Mouse (Mus musculus) lung, embryonic 16.5 days (tissue): ENCODE measurements around the gene Negr1. TPM values are rescaled to one million over a fixed set of nuclear protein-coding genes. Genes with fewer than 3 reads are reported as not detected.
A peak's percentile ranks its signal among the peaks of the same experiment; 100 is the strongest.

Source experiments
- ATAC-seq: fragments of 200-750 bp; cut with Nextera tagmentation; 2 replicates; pipeline ENCODE4 v1.8.0; 2017; ENCODE audit warnings: low read depth, mild to moderate bottlenecking, moderate library complexity
- H3K27ac ChIP-seq: fragments of 300-500 bp; sonication (generic); 2 replicates; pipeline ENCODE4 v1.5.1; 2014; ENCODE audit warnings: mild to moderate bottlenecking, control low read depth, low read length
- H3K27me3 ChIP-seq: fragments of 300-500 bp; sonication (generic); 2 replicates; pipeline ENCODE4 v1.6.1; 2014; ENCODE audit warnings: low read depth, low read length, mixed read lengths; ENCODE audit not compliant: control insufficient read depth, insufficient read depth
- H3K36me3 ChIP-seq: fragments of 300-500 bp; sonication (generic); 2 replicates; pipeline ENCODE4 v1.6.1; 2014; ENCODE audit warnings: low read length; ENCODE audit not compliant: control insufficient read depth, insufficient read depth
- H3K4me1 ChIP-seq: fragments of 300-500 bp; sonication (generic); replicated peaks from 2 replicates; pipeline ENCODE4 v1.6.1; 2014; ENCODE audit warnings: low read length, mixed read lengths; ENCODE audit not compliant: control insufficient read depth, insufficient read depth
- H3K4me2 ChIP-seq: fragments of 300-500 bp; sonication (generic); 2 replicates; pipeline ENCODE4 v1.6.1; 2014; ENCODE audit warnings: low read depth, low read length, control low read depth
- H3K4me3 ChIP-seq: fragments of 300-500 bp; sonication (generic); 2 replicates; pipeline ENCODE4 v1.5.1; 2014; ENCODE audit warnings: mild to moderate bottlenecking, low read length, control low read depth
- H3K9ac ChIP-seq: fragments of 300-500 bp; sonication (generic); 2 replicates; pipeline ENCODE4 v1.6.1; 2014; ENCODE audit warnings: low read length, control low read depth
- H3K9me3 ChIP-seq: fragments of 300-500 bp; sonication (generic); 2 replicates; pipeline ENCODE4 v1.6.1; 2016; ENCODE audit warnings: low read length; ENCODE audit not compliant: control insufficient read depth
- WGBS: fragments of 180-500 bp; shearing (Covaris S2); extraction: QIAGEN DNeasy Blood & Tissue Kit; methylation state at CpG from one replicate; pipeline ENCODE4 v1.1.7; 2014; 5-methylcytosine and 5-hydroxymethylcytosine counted together
- polyA plus RNA-seq: library from polyadenylated mRNA; unstranded; fragments of >200 nt; fragmentation: Nextera tagmentation; extraction: Ambion mirVana; gene quantifications from 2 replicates; pipeline ENCODE4 v1.2.1, GENCODE M21; 2015

Negr1 gene
- polyA plus RNA-seq, 1 experiment from 2014 or later: 7.0 TPM

DNA sequence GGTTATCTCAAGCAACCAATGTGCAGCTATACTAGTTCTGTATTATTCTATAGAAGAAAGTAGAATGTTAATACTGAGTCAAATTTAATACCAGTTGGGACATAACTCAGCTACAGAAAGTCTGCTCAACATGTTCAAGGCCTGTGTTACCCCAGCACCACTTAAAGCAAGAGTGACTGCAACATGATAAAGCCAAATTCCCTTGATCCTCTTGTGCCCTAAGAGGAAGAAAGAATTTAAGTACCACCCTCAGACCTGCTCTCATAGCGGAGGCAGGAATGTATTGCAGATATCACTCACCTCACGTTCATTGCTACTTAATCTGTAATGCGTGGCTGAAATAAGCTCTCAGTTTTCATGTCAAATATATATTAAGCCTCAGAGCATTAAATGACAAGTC lies 631.5 kb downstream of the Negr1 start:
- WGBS: 68% methylated on average over 3 of the region's 3 CpGs
- Histone ChIP-seq H3K27me3 (no peaks in the 10 kb centered on the region), H3K4me2 (no peak overlapping the region), H3K4me1 (peaks cover 2% of the 10 kb centered on the region; the same call in 1 of the 2 replicates), H3K9me3 (no peaks in the 10 kb centered on the region), H3K9ac (no peak overlapping the region), H3K36me3 (no peaks in the 10 kb centered on the region), H3K4me3 (no peak overlapping the region), H3K27ac (no peak overlapping the region)
- ATAC-seq: peak; percentile 82

DNA sequence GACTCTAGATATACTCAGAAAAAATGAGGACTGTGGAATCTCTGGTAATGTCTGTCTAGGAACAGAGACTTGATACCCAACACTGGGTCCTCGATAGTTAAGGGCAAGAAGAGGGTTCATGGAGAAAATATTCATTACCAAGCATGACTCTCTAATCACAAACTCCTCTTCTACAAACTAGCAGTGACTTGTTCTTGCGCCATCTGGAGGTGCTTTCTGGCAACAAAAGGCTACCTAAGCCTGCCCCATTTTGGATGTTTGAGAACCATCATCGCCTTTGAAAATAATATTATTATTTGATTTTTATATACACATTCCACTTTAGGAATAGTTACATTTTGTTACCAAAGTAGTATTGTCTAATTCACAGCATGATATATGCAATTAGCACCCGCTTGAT lies 637.1 kb downstream of the Negr1 start:
- Histone ChIP-seq H3K36me3 (no peaks in the 10 kb centered on the region), H3K4me2 (no peak overlapping the region), H3K27me3 (no peaks in the 10 kb centered on the region), H3K4me3 (no peak overlapping the region), H3K4me1 (no peaks in the 10 kb centered on the region), H3K9ac (no peak overlapping the region), H3K27ac (no peak overlapping the region), H3K9me3 (no peaks in the 10 kb centered on the region)
- ATAC-seq: no peak
- 76% methylated on average over 4 of the region's 4 CpGs for WGBS

GRCm38 (mm10) chr3:157201726-157202125 lies 640.1 kb downstream of the Negr1 start:
- Histone ChIP-seq H3K27me3 (no peaks in the 10 kb centered on the region), H3K36me3 (no peaks in the 10 kb centered on the region), H3K27ac (no peak overlapping the region), H3K9me3 (no peaks in the 10 kb centered on the region), H3K4me1 (no peaks in the 10 kb centered on the region), H3K4me3 (no peak overlapping the region), H3K4me2 (no peak overlapping the region), H3K9ac (no peak overlapping the region)
- no peak for ATAC-seq
- WGBS: 93% methylated on average over 2 of the region's 2 CpGs

- no peaks in the 10 kb centered on the region for H3K4me1 ChIP-seq
- H3K9me3 ChIP-seq: no peaks in the 10 kb centered on the region
- ATAC-seq: no peak
- H3K27ac ChIP-seq: no peak overlapping the region
- H3K36me3 ChIP-seq: no peaks in the 10 kb centered on the region
- no peak overlapping the region for H3K4me2 ChIP-seq
- no peaks in the 10 kb centered on the region for H3K27me3 ChIP-seq
- no peak overlapping the region for H3K9ac ChIP-seq
- WGBS: 79% methylated on average over 8 of the region's 8 CpGs
- H3K4me3 ChIP-seq: no peak overlapping the region
Measured at GRCm38 (mm10) chr3:157203573-157203972, 642.0 kb downstream of the Negr1 start.

- 62% methylated on average over 3 of the region's 3 CpGs for WGBS
- H3K9me3 ChIP-seq: no peaks in the 10 kb centered on the region
- no peaks in the 10 kb centered on the region for H3K4me1 ChIP-seq
- H3K27ac ChIP-seq: no peak overlapping the region
- no peaks in the 10 kb centered on the region for H3K36me3 ChIP-seq
- no peak overlapping the region for H3K4me2 ChIP-seq
- no peak overlapping the region for H3K4me3 ChIP-seq
- ATAC-seq: no peak
- no peaks in the 10 kb centered on the region for H3K27me3 ChIP-seq
- H3K9ac ChIP-seq: no peak overlapping the region
Measured at GRCm38 (mm10) chr3:157206752-157207151, 645.2 kb downstream of the Negr1 start.

GRCm38 (mm10) chr3:157208966-157209365 lies 647.4 kb downstream of the Negr1 start:
- Histone ChIP-seq H3K27ac (no peak overlapping the region), H3K36me3 (no peaks in the 10 kb centered on the region), H3K27me3 (no peaks in the 10 kb centered on the region), H3K4me3 (no peak overlapping the region), H3K9ac (no peak overlapping the region), H3K4me1 (no peaks in the 10 kb centered on the region), H3K9me3 (no peaks in the 10 kb centered on the region), H3K4me2 (no peak overlapping the region)
- no peak for ATAC-seq
- WGBS: 36% methylated on average over 1 of the region's 1 CpGs

DNA sequence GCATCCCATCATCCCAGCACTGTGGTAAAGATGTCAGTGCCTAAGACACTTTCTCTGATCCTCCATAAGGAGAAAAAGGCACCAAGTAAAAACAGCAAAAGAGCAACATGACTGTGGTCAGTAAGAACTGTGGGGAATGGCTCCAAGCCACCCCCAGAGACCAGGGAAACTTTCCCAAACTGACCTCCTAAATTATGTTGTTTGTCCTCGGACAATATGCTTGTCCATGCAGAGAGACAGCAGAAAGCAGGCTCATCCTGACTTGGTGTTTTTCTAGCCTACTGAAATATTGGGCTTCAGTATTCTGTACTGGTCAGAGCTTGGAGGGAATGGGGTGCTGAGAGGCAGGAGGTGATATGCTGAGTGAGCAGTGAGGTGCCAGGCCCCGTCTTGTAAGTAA lies 647.8 kb downstream of the Negr1 start:
- Histone ChIP-seq H3K9me3 (no peaks in the 10 kb centered on the region), H3K9ac (no peak overlapping the region), H3K27ac (no peak overlapping the region), H3K4me2 (no peak overlapping the region), H3K27me3 (no peaks in the 10 kb centered on the region), H3K4me3 (no peak overlapping the region), H3K4me1 (no peaks in the 10 kb centered on the region), H3K36me3 (no peaks in the 10 kb centered on the region)
- 82% methylated on average over 2 of the region's 2 CpGs for WGBS
- no peak for ATAC-seq

GRCm38 (mm10) chr3:157215937-157216719 lies 654.5 kb downstream of the Negr1 start:
- peak; percentile 70 for ATAC-seq
- 70% methylated on average over 5 of the region's 5 CpGs for WGBS

GRCm38 (mm10) chr3:157217794-157218193 lies 656.2 kb downstream of the Negr1 start:
- H3K4me2 ChIP-seq: no peak overlapping the region
- H3K27ac ChIP-seq: no peak overlapping the region
- H3K27me3 ChIP-seq: no peaks in the 10 kb centered on the region
- H3K4me3 ChIP-seq: no peak overlapping the region
- no peak overlapping the region for H3K9ac ChIP-seq
- 46% methylated on average over 2 of the region's 2 CpGs for WGBS
- no peak for ATAC-seq
- H3K4me1 ChIP-seq: no peaks in the 10 kb centered on the region
- H3K36me3 ChIP-seq: no peaks in the 10 kb centered on the region
- H3K9me3 ChIP-seq: no peaks in the 10 kb centered on the region

More at GRCm38 (mm10) chr3:157215937-157216719, 654.5 kb downstream of the Negr1 start:
- no peak overlapping the region for H3K4me2 ChIP-seq
- no peak overlapping the region for H3K9ac ChIP-seq
- no peaks in the 10 kb centered on the region for H3K4me1 ChIP-seq
- no peak overlapping the region for H3K4me3 ChIP-seq
- H3K36me3 ChIP-seq: no peaks in the 10 kb centered on the region
- H3K27me3 ChIP-seq: no peaks in the 10 kb centered on the region
- no peaks in the 10 kb centered on the region for H3K9me3 ChIP-seq
- no peak overlapping the region for H3K27ac ChIP-seq
